Mouse (Mus musculus): Measurements from ENCODE around the gene Aldh6a1. TPM values are rescaled to one million over a fixed set of nuclear protein-coding genes. Genes with fewer than 3 reads are reported as not detected.

Aldh6a1 gene
- total RNA-seq, 2 experiments from 2014 or later, result 78.8 to 88.1 TPM

Other genes with a start within 250 kb of the Aldh6a1 start
- gene Elmsan1, start 232.1 kb downstream of the Aldh6a1 start, total RNA-seq (2021), result 1 to 10 TPM; 8.0 to 9.9 TPM
- gene Ptgr2, start 165.8 kb downstream of the Aldh6a1 start, total RNA-seq (2021), result 10 to 100 TPM; 78.4 to 80.6 TPM
- 10 to 100 TPM; 15.9 to 17.8 TPM for gene Zfp410, start 134.2 kb downstream of the Aldh6a1 start, total RNA-seq (2021)
- 10 to 100 TPM; 25.5 to 28.8 TPM for gene Coq6, start 89.3 kb downstream of the Aldh6a1 start, total RNA-seq (2021)
- under 1 TPM; 0.64 to 0.83 TPM for gene Fam161b, start 89.2 kb downstream of the Aldh6a1 start, total RNA-seq (2021)
- gene Entpd5, start 42.0 kb downstream of the Aldh6a1 start, total RNA-seq (2021), result 10 to 100 TPM; 11.3 to 16.7 TPM
- 1 to 10 TPM; 1.2 to 1.7 TPM for gene Bbof1, start 41.9 kb downstream of the Aldh6a1 start, total RNA-seq (2021)
- gene Rnf113a2, start 33.8 kb downstream of the Aldh6a1 start, total RNA-seq (2021), result 1 to 10 TPM; 6.1 to 6.4 TPM
- 1 to 10 TPM; 7.4 to 8.5 TPM for gene Lin52, start 418 bp upstream of the Aldh6a1 start, total RNA-seq (2021)
- gene Vsx2, start 118.8 kb upstream of the Aldh6a1 start, total RNA-seq (2021), result not detected
- gene Abcd4, start 166.4 kb upstream of the Aldh6a1 start, total RNA-seq (2021), result 1 to 10 TPM; 4.2 to 5.9 TPM
- gene Vrtn, start 190.0 kb upstream of the Aldh6a1 start, total RNA-seq (2021), result not detected
- gene Syndig1l, start 247.8 kb upstream of the Aldh6a1 start, total RNA-seq (2021), result not detected